Mouse (Mus musculus) megakaryocyte, embryonic 14.5 days (primary cell): Measurements from ENCODE around the gene Mmp2.

Experiments
- FLI1 ChIP-seq: IDR thresholded peaks from 2 replicates; pipeline ENCODE4 v1.6.1; 2012; ENCODE audit warnings: low read length, inconsistent platforms, mixed read lengths
- GATA1 ChIP-seq: IDR thresholded peaks from 3 replicates; pipeline ENCODE4 v1.6.1; 2012; ENCODE audit warnings: mixed read lengths, low read length, inconsistent platforms, borderline replicate concordance

- TF ChIP-seq GATA1 (no peak), FLI1 (no peak)
Observed at GRCm38 (mm10) chr8:92822386-92822785, 4.7 kb upstream of the Mmp2 start.
